Mouse (Mus musculus) heart, postnatal 0 days (tissue): ENCODE results near the gene Upf2.

ENCODE experiments used
- CTCF ChIP-seq: IDR thresholded peaks from 2 replicates; pipeline ENCODE4 v1.5.1; 2016; ENCODE audit warnings: antibody characterized with exemption, control low read depth, low read depth
- EP300 ChIP-seq: IDR thresholded peaks from 2 replicates; pipeline ENCODE4 v1.6.1; 2016; ENCODE audit warnings: antibody characterized with exemption, low read depth

GRCm38 (mm10) chr2:6014532-6014931 lies 63.3 kb downstream of the Upf2 start:
- TF ChIP-seq EP300 (no peak), CTCF (no peak)
